Mouse (Mus musculus) adrenal gland, postnatal 4 days (tissue): ENCODE measurements at regions not wholly inside any gene's neighbourhood (a gene's known extent, or its start where the extent isn't known, plus 50 kb on each side); places are given as distances from the start of the nearest gene placed in this dataset.
A peak's percentile ranks its signal among the peaks of the same experiment; 100 is the strongest.
"Not testable (repeated sequence)": the region's sequence is repeated elsewhere in the genome, so short reads cannot be mapped to it uniquely, and the experiment has no call there.

Experiments
- DNase-seq, 2 experiments: peaks; one replicate each; pipeline ENCODE4 v3.0.0; 2021 to 2022; ENCODE audit warnings: low spot score in 2 of 2, mixed read lengths in 2 of 2

DNA sequence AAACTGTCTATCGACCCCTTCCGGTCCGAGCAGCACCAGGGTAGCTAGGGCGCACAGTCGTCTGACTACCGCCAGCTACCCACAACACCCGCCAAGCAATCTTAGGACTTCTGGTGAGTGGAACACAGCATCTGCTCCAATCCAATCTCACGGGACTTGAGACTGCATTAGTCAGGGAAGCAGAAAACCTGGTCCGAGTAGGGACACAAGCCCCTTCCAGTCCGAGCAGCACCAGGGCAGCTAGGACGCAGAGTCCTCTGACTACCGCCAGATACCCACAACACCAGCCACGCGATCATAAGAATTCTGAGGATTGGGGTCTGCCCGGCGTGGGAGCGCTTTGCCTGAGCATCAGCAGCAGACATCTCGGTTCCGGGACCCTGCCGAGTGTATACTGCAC is 79.6 kb downstream of the Gm10715 start:
- DNase-seq, result not testable (repeated sequence)

- no peak for DNase-seq
Measured at GRCm38 (mm10) chr9:3161181-3161580, 124.5 kb downstream of the Gm10715 start.

DNA sequence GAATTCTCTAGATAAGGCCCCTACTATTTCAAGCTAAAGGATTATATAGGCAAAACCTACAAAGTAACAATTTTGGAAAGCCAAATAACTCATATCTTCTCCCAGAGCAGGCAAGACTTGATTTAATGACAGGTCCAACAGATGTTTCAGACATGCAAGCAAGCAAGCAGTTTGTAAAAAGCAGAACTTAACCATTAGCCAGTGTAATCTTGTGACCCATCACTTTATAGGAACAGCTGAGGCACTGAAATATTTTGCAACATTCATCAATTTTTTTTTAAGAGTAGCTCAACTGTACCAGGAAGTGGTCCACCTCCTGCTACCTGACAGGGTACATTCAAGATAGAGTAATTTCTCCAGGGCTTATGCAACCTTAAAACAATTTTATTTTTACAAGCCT is 147.7 kb downstream of the Gm10715 start:
- no peak for DNase-seq

DNA sequence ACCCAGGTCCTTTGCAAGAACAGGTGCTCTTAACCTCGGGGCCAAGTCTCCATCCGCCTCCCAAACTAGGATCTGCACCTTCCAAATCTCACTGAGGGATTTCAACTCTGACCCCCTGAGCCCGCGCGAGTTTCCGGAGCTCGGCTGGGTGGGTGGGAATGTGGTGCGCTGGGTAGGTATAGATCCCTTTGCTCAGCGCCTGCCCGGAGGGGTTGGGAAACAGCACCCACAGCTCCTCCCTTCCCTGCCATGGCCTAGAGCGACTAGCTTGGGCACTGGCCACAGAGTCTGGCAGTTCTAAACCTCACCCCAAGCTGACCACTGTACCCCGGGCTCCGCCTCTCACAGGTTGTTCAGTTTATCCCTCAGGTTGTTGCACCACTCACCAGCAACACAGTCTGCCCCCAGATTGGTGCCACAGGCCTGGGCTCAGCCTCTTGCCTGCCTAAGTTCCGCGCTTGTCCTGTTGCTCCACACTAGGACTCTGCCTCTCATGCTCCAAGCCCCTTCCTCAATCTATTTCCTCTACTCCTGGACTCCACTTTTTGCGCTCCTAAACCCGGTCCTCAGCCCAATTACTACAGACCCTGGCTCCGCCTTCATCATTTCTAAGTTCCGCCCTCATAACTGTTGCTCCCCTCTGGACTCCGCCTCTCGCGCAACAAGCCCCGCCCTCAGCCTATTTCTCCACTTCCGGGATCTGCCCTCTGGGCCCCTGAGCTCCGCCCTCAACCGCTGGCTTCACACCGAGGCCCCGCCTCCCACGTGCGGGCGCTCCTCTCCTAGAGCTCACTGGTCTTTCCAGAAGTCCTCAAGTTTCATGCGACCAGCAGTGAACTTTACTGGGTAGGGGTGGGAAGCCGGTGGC is 135.6 kb upstream of the Alkbh8 start:
- no peak for DNase-seq

DNA sequence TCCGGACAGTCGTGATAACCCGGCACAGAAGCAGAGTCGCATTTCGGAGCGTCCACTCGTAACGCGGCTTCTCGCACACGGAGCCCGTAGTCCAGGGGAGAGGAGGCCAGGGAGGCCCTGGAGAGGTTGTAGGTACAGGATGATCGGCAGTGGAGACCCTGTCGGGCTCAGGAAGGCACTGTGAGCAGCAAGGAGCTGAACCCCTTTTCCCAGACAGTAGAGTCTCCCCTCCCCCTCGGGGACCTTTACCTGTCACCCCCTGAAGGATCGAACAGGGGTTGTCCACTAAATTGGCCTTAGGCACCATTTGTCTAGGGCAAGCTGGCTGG is 135.0 kb upstream of the Alkbh8 start:
- DNase-seq, result not testable (repeated sequence)

DNA sequence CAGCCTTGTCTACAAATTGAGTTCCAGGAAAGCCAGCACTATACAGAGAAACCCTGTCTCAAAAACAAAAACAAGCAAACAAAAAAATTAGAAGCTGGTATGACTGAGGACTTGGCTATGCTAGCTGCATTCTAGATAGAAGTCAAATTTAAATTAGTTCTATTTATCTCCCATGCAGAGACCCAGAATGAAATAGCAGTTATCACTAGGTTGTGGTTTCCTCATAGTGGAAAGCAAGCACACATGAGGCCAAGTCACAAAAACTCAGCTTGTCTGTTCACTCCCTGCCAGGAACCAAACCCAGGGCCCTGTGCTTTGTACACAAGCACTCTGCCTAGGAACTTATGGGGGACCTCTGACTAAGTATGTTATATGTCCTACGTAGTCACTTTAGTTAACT is 126.8 kb upstream of the Alkbh8 start:
- DNase-seq, result not testable (repeated sequence)

DNA sequence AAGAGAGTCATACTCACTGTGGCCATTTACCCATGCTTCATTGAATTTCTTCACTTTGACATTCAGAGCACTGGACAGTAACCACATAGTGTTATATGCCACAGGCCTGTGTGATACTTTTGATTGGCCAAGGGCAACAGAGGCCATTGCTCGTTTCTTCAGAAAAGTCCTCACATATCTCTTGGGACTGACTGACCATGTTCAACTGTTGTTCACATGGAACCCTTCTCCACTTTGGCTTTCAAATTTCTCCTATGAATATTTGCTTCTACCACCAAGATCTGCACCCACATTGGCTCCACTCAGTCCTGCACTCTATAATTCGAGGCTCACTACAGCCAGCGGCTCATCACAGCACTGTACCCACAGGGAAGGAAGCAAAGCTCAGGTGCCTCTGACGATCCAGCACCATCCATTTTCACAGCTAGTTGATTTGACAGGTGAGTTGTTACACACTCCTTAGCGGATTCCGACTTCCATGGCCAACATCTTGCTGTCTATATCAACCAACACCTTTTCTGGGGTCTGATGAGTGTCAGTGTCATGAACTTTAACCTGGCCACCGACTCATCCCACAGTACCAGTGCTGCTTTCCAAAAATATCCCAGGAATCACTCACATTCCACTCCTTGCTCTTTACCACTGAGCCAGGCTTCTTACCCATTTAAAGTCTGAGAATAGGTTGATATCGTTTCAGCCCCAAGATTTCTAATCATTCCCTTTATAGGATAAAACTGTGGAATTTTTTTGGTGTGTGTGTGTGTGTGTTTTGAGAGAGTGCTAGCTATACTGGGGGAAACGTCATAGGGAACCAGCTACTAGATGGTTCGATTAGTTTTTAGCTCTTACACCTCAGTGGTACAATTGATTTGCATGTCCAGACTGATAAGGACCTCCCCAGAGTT is 76.3 kb upstream of the Alkbh8 start:
- DNase-seq, result peak in 1 of 2 experiments; percentile 56

DNA sequence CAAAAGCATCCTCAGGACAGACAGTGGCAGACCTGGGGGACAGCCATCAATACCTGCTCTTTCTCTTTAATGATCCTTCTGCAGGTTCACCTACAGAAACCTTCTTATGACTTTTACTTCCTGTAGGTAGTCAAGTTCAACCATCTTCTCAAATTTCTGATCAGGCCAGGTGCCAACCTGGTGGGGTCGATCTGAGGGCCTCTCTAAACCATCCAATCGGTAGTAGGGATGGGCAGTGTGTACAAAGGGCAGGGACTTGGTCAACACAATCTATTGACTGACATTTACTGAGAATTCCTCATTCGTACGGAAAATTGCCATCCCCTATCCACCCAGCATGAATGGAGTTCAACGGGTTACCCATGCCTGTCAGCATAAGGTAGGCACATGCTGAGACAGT is 74.8 kb upstream of the Alkbh8 start:
- DNase-seq, result no peak

DNA sequence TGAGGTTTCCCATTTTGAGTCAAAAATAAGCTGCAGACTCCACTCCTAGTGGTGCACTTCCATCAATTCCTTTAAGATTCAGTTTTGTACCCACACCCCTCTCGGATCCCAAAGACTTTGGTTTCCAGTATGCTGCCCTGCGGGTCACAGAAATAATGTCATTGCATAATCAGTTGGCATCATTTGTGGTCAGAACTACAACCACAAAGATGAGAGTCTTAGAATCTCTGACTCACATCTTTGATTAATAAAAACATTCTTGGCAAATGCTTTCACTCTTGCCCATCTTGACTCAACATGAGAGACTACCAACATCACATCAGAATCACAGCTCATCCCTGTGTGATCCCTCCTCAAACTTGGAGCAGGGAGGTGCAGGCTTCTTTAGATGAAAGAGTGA is 74.1 kb upstream of the Alkbh8 start:
- DNase-seq, result no peak

DNA sequence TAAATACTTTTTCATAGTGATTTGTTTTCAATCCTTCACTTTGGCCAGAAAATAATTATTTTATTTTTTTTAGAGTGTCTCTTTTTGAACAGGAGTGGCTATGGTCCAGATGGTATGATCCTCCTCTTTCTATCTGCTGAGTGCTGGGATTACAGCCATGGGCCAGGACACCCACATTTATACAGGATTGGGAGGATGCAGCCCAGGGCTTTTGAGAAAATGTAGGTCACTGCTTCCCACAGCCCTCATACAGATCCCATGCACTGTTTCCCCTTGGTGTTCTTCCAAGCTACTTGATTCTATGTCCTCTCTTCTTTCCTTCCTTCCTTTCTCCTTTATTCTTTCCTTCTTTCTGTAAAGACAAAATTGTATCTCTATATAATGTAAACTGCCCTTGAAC is 70.5 kb upstream of the Alkbh8 start:
- DNase-seq, result no peak

DNA sequence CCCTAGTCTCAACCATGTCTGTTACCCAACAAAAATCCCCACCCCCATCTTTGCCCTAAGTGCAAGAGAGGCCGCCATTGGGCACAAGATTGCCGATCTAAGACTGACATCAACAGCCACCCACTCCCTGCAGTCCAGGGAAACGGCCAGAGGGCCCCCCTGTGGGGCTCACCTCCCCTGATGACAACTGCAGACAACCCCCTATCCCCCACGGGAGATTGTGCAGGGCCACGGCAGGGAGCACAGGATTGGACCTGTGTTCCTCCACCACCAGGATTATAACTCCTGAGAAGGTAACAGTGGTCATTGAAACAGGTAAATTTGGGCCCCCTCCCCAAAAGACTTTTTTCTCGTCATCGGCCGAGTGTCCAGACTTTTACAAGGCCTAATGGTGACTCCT is 54.4 kb upstream of the Alkbh8 start:
- not testable (repeated sequence) for DNase-seq

DNA sequence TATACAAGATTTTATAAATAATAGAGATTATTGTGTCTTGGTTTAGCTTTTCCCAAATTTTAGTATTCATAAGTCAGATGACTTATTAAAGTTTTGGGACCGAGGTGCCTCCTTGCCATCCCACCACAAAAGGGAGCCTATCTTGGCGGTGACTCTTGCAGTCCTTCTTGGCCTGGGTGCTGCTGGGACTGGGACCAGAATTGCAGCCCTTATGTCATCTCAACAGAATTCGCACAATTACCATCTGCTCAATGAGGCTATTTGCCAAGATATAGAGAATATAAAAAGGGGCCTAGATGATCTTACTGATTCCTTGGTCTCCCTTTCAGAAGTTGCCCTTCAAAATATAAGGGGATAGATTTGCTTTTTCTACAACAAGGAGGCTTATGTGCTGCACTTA is 53.0 kb upstream of the Alkbh8 start:
- DNase-seq, result not testable (repeated sequence)

- not testable (repeated sequence) for DNase-seq
Measured at GRCm38 (mm10) chr9:3283381-3283780, 51.6 kb upstream of the Alkbh8 start.
